Mouse (Mus musculus) hindbrain, embryonic 14.5 days (tissue): ENCODE data around the gene Luzp1. TPM values are rescaled to one million over a fixed set of nuclear protein-coding genes. Genes with fewer than 3 reads are reported as not detected.

Source experiments
- ATAC-seq: fragments of 200-750 bp; cut with Nextera tagmentation; 2 replicates; pipeline ENCODE4 v1.8.0; 2017; ENCODE audit warnings: moderate number of reproducible peaks, mild to moderate bottlenecking, moderate TSS enrichment, moderate library complexity; ENCODE audit not compliant: low FRiP score
- DNase-seq: peaks from one replicate; pipeline ENCODE4 v3.0.0-alpha.2; 2015; ENCODE audit warnings: low spot score
- H3K27ac ChIP-seq: fragments of 300-500 bp; sonication (generic); 2 replicates; pipeline ENCODE4 v1.5.1; 2014; ENCODE audit warnings: mild to moderate bottlenecking, moderate library complexity
- H3K27me3 ChIP-seq: fragments of 300-500 bp; sonication (generic); 2 replicates; pipeline ENCODE4 v1.6.1; 2014; ENCODE audit warnings: mild to moderate bottlenecking, low read length, mixed read lengths; ENCODE audit not compliant: control insufficient read depth, insufficient read depth
- H3K36me3 ChIP-seq: fragments of 300-500 bp; sonication (generic); replicated peaks from 2 replicates; pipeline ENCODE4 v1.6.1; 2014; ENCODE audit not compliant: control insufficient read depth, insufficient read depth
- H3K4me1 ChIP-seq: fragments of 300-500 bp; sonication (generic); replicated peaks from 2 replicates; pipeline ENCODE4 v1.6.1; 2014; ENCODE audit warnings: antibody characterized with exemption, low read length, mixed read lengths; ENCODE audit not compliant: control insufficient read depth, insufficient read depth
- H3K4me2 ChIP-seq: fragments of 300-500 bp; sonication (generic); replicated peaks from 2 replicates; pipeline ENCODE4 v1.6.1; 2014; ENCODE audit warnings: mild to moderate bottlenecking, moderate library complexity
- H3K4me3 ChIP-seq: fragments of 300-500 bp; sonication (generic); replicated peaks from 2 replicates; pipeline ENCODE4 v1.5.1; 2014; ENCODE audit warnings: mild to moderate bottlenecking, low read length
- H3K9ac ChIP-seq: fragments of 300-500 bp; sonication (generic); 2 replicates; pipeline ENCODE4 v1.6.1; 2014
- H3K9me3 ChIP-seq: fragments of 300-500 bp; sonication (generic); 2 replicates; pipeline ENCODE4 v1.6.1; 2016; ENCODE audit warnings: low read length; ENCODE audit not compliant: control insufficient read depth
- WGBS: fragments of 180-500 bp; shearing (Covaris S2); extraction: QIAGEN DNeasy Blood & Tissue Kit; methylation state at CpG from one replicate; pipeline ENCODE4 v1.1.7; 2014; 5-methylcytosine and 5-hydroxymethylcytosine counted together
- polyA plus RNA-seq: library from polyadenylated mRNA; unstranded; fragments of >200 nt; fragmentation: Nextera tagmentation; extraction: Ambion mirVana; gene quantifications from 2 replicates; pipeline ENCODE4 v1.2.1, GENCODE M21; 2014

Gene Luzp1
- polyA plus RNA-seq, 1 experiment from 2014 or later: 56.8 TPM

DNA sequence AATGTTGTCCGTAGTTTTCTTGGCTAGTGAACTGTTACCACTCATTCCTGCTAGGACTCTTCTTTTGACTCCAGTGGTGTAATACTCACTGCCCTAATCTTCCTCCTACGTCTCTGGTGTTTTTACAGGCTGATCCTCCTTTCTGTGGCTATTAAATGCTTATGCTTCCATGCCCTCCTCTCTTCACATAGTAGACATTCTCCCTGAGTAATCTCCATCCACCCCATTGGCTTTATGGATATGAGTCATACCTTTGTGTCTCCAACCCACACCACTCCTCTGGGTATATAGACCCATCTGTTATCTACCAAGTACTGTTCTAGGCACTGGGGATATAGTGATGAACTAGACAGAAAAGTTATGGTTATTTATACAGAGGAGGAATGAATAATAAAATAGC lies 48.6 kb downstream of the Luzp1 start:
- ATAC-seq: no peak
- 92% methylated on average over 2 of the region's 2 CpGs for WGBS

DNA sequence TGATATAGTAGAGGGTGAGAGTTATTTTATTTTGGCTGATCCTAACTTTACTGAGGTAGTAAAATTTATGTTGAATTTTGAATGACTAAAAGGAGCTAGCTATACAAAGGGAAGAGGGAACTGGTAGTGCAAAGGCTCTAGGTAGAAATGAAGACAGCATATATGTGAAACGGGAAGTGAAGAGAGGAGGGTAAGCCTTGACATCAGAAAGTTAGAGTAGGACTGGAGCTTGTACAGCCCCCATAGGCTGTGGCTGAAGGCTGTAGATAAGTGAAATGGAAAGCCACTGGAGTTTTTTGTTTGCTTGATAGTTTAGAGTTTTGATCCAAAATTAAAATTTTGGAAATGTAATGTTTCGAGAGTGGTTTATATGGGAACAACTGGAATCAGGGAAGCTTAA lies 49.0 kb downstream of the Luzp1 start:
- ATAC-seq (no peak), DNase-seq (no peak)
- H3K9ac ChIP-seq: no peak overlapping the region
- H3K36me3 ChIP-seq: no peaks in the 10 kb centered on the region
- no peak overlapping the region for H3K4me3 ChIP-seq
- 91% methylated on average over 2 of the region's 2 CpGs for WGBS
- H3K4me2 ChIP-seq: no peak overlapping the region
- no peaks in the 10 kb centered on the region for H3K9me3 ChIP-seq
- H3K27me3 ChIP-seq: no peaks in the 10 kb centered on the region
- H3K4me1 ChIP-seq: no peaks in the 10 kb centered on the region
- H3K27ac ChIP-seq: no peak overlapping the region

More for the DNA sequence above, 48.6 kb downstream of the Luzp1 start:
- Histone ChIP-seq H3K4me1 (no peaks in the 10 kb centered on the region), H3K9me3 (no peaks in the 10 kb centered on the region), H3K27me3 (no peaks in the 10 kb centered on the region), H3K4me3 (no peak overlapping the region), H3K4me2 (no peak overlapping the region), H3K9ac (no peak overlapping the region), H3K27ac (no peak overlapping the region), H3K36me3 (no peaks in the 10 kb centered on the region)
- DNase-seq: no peak

DNA sequence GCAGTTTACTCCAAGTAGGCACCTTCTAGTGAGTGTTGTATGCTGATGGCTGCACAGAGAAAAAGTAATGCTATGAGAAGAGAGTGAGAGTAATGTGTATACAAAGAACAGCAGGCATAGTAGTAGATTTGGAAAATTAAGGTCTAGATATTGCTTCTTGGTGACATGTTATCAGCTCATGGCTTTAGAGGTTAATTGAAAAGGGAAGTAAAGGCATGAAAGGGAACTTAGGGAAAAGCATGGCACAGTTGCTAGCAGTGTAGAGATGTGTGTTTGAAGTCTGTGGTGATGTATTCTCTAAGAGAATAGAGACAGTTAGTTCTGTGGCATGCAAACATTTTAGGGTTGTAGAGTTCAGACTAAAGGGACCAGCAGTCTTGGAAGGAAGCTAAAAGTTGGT lies 50.3 kb downstream of the Luzp1 start:
- Histone ChIP-seq H3K27ac (no peak overlapping the region), H3K9ac (no peak overlapping the region), H3K4me2 (no peak overlapping the region), H3K27me3 (no peaks in the 10 kb centered on the region), H3K4me3 (no peak overlapping the region), H3K9me3 (no peaks in the 10 kb centered on the region), H3K36me3 (no peaks in the 10 kb centered on the region), H3K4me1 (no peaks in the 10 kb centered on the region)
- ATAC-seq: no peak
- no peak for DNase-seq

DNA sequence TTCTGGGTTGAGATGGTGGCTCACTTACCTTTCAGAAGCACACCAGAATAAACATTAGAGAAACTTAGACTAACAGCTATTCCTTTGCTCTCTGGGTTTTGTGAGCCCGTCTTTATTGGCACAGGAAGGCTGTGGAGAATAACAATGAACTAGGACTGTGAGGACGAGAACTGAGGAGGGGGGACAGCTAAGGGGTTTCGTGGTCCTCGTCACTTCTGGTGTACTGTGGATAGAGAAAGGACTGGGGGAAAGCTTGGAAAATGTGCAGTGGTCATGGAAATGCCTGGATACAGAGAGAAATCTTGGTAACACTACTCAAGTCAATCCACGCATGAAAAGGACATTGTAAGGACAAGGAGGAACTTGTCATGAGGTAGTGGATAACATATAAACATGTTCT lies 52.3 kb downstream of the Luzp1 start:
- H3K9me3 ChIP-seq: no peaks in the 10 kb centered on the region
- 69% methylated on average over 5 of the region's 5 CpGs for WGBS
- H3K4me2 ChIP-seq: no peak overlapping the region
- H3K9ac ChIP-seq: no peak overlapping the region
- ATAC-seq: no peak
- no peak overlapping the region for H3K27ac ChIP-seq
- H3K4me1 ChIP-seq: no peaks in the 10 kb centered on the region
- DNase-seq: no peak
- H3K4me3 ChIP-seq: no peak overlapping the region
- no peaks in the 10 kb centered on the region; the same call in 1 of the 2 replicates for H3K36me3 ChIP-seq
- no peaks in the 10 kb centered on the region for H3K27me3 ChIP-seq

DNA sequence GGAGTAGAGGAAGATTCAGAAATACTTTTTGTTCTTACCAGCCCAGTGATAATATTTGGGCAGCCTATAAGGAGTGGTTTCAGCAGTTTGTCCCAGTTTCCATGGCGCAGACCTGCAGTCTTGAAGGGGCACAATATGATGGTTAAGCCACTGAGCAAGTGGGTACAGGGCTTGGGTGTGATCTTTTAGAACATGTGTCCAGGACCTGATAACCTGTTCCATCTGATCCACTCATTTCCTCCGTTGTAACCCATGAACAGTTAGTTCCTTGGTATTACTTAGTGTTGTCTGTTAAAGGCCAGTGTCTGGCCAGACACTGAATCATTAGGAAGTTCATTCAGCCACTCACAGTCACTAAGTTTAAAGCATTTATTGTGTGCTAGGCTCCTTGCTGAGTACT lies 54.7 kb downstream of the Luzp1 start:
- no peak for DNase-seq
- 85% methylated on average over 2 of the region's 2 CpGs for WGBS
- no peaks in the 10 kb centered on the region for H3K4me1 ChIP-seq
- no peak for ATAC-seq
- H3K4me2 ChIP-seq: no peak overlapping the region
- H3K27me3 ChIP-seq: no peaks in the 10 kb centered on the region
- H3K27ac ChIP-seq: no peak overlapping the region
- H3K36me3 ChIP-seq: no peaks in the 10 kb centered on the region; the same call in 1 of the 2 replicates
- H3K4me3 ChIP-seq: no peak overlapping the region
- no peaks in the 10 kb centered on the region for H3K9me3 ChIP-seq
- no peak overlapping the region for H3K9ac ChIP-seq

DNA sequence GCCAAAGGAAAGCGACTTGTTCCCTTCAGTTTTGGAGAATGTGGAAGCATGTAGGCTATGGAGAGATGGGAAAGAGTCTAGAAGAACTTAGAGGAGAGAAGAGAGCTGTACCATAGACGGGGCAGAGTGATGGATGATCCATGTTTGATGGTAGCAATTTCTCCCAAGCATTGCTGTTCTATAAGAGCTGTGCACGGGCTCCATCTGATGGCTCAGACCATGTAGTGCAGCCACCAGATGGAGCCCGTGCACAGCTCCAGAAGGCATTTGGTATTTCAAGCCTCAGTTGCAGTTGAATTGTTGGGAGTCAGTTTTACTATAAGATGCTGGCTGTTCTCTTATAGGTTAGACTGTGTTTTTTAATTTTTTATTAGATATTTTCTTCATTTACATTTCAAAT lies 56.9 kb downstream of the Luzp1 start:
- WGBS: 21% methylated on average over 4 of the region's 4 CpGs
- no peaks in the 10 kb centered on the region for H3K4me1 ChIP-seq
- no peak overlapping the region for H3K9ac ChIP-seq
- H3K4me2 ChIP-seq: no peak overlapping the region
- no peaks in the 10 kb centered on the region; the same call in 1 of the 2 replicates for H3K36me3 ChIP-seq
- H3K4me3 ChIP-seq: no peak overlapping the region
- no peak overlapping the region for H3K27ac ChIP-seq
- peak; percentile 83 for DNase-seq
- peak; percentile 77; the same call in 1 of the 2 replicates for ATAC-seq
- H3K9me3 ChIP-seq: no peaks in the 10 kb centered on the region
- H3K27me3 ChIP-seq: no peaks in the 10 kb centered on the region

DNA sequence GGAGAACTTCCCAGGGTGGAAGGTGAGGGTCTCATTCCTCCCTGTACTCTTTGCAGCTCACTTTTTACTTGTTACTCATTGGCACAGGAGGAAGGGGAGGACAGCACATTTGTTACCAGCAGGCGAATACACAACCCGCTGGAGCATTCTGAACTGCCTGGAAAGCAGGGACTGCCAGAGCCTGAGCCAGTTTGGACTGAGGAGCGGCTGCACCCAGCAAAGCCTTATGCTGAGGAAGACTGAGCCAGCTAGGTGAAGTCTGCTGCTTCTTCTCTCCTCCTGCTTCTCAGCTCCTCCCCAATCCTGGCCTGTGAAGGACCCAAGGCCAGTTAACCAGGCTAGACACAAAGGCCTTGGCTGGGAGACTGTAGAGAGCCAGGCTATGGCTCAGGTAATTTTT lies 75.6 kb downstream of the Luzp1 start:
- H3K36me3 ChIP-seq: peaks cover 86% of the 10 kb centered on the region
- no peak overlapping the region for H3K4me2 ChIP-seq
- peaks cover 11% of the 10 kb centered on the region for H3K4me1 ChIP-seq
- H3K4me3 ChIP-seq: no peak overlapping the region
- DNase-seq: no peak
- no peaks in the 10 kb centered on the region for H3K9me3 ChIP-seq
- ATAC-seq: no peak
- no peak overlapping the region for H3K9ac ChIP-seq
- H3K27me3 ChIP-seq: no peaks in the 10 kb centered on the region
- H3K27ac ChIP-seq: no peak overlapping the region
- WGBS: 88% methylated on average over 3 of the region's 3 CpGs

DNA sequence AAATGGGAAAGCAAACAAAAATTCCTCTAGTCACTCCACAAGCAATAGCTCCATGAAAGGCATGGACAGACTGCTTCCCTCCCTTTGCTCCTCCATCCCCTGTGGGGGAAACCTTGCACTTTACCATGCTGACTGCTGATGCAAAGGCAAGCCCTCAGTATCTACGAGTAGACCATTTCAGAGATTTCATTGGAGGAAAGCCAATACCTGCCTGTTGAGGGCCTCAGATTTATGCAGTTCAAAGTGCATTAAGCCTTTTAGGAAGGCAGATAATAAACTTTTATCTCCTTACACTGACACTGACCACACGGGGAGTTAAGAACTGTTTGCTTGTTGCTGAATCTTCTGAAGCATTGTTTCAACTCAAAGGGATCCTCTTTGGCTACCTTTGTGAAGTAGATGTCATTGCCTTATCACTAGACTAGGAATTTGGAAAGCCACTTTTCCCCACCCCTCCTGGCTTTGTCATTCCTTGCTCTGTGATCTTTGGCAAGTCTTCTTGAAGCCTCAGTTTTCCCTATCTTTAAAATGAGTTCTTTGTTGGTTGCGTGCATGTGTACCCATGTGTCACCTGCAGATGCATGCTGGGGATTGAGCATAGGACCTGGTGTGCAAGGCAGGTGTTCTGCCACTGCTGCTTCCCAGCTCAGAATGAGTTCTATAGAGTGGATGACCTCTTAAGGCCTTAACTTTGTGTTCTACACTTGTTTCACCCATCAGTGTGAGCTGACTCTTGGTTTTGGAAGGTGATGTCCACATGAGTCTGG lies 76.9 kb downstream of the Luzp1 start:
- Histone ChIP-seq H3K36me3 (peaks cover 89% of the 10 kb centered on the region), H3K4me2 (no peak overlapping the region)

DNA sequence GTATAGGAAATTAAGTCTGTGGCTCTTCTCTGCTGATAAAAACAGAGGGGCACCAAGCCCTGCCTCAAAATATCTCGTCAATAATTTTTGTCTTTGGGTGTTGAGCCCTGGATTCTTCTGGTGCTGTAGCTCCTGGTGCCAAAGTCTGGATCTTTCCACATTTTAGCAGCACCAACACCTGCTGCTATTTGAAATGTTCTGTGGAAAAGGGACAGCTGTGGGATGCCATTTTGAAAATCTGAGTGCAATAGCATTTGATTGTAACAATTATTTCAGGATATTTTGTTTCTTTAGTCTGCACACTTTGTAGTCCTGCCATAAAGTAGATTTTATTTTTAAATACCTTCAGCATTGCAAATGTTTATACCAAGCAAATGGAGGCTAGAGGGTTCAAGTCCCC lies 78.2 kb downstream of the Luzp1 start:
- H3K4me1 ChIP-seq: peaks cover 11% of the 10 kb centered on the region
- no peak for ATAC-seq
- 76% methylated on average over 1 of the region's 1 CpGs for WGBS
- 0 out of 2 replicates have a peak overlapping the region, but pooled peaks have one; percentile 36 for H3K27ac ChIP-seq
- H3K27me3 ChIP-seq: no peaks in the 10 kb centered on the region
- H3K36me3 ChIP-seq: peaks cover 90% of the 10 kb centered on the region
- DNase-seq: no peak
- no peak overlapping the region for H3K4me2 ChIP-seq
- H3K9me3 ChIP-seq: no peaks in the 10 kb centered on the region
- no peak overlapping the region for H3K4me3 ChIP-seq
- H3K9ac ChIP-seq: no peak overlapping the region

More for the DNA sequence above, 76.9 kb downstream of the Luzp1 start:
- no peaks in the 10 kb centered on the region for H3K9me3 ChIP-seq
- DNase-seq (no peak), ATAC-seq (no peak)
- H3K4me3 ChIP-seq: no peak overlapping the region
- no peaks in the 10 kb centered on the region for H3K27me3 ChIP-seq
- 83% methylated on average over 3 of the region's 3 CpGs for WGBS
- H3K9ac ChIP-seq: no peak overlapping the region
- peaks cover 11% of the 10 kb centered on the region for H3K4me1 ChIP-seq
- H3K27ac ChIP-seq: no peak overlapping the region
